Comparison of ENCODE assay signal across 16 mouse cellular contexts in genomic region chr15:101331090-101331489, GRCm38 (mm10). TPM values are rescaled to one million over a fixed set of nuclear protein-coding genes. Genes with fewer than 3 reads are reported as not detected.
DNase-seq lines count a peak whose midpoint lies in the region.
"Had no signal": no experiment of that assay in that cellular context is flagged by ENCODE, and none has a peak within 500 bp of the region (broad histone marks: within the 10 kb centered on the region; RNA-seq: fewer than 3 reads in every experiment).

No protein-coding gene starts in this region.

- intact Hi-C loops in gastrocnemius, postnatal 14 days (cut with DNase I; ENCODE audit: low total_unique reads) = loop anchor here (10.0 kb wide), 2 partner anchors 194 to 734 kb away; no protein-coding TSS in a partner anchor

- 14% methylated on average over 4 of the region's 4 CpGs for WGBS in large intestine, adult 2 months

- peak; percentile 69 to 71 for DNase-seq in urinary bladder, postnatal 36 days (ENCODE audit: low spot score in 2 of 2)
- DNase-seq in urinary bladder, postnatal 4 days (ENCODE audit: low spot score in 2 of 2) = no peak
- peak; percentile 86 for DNase-seq in large intestine, adult 2 months (ENCODE audit: low read depth, low spot score)
- DNase-seq in lung, postnatal 36 days = peak; percentile 83
- DNase-seq in left cerebral cortex, adult 8-10 months (ENCODE audit: low spot score in 2 of 2) = no peak
- DNase-seq in thymus, postnatal 14 days = no peak
- DNase-seq in gastrocnemius, postnatal 14 days = no peak
- DNase-seq: cerebellum, postnatal 25 days; kidney, adult 9 months; left cerebral cortex, postnatal 4 days; thymus, postnatal 25 days had no signal

RNA-seq across cellular contexts. Expression of gene 6030408B16Rik, which starts 38.1 kb away (rescaled TPM):
- polyA plus RNA-seq in large intestine, adult 2 months (2012; rRNA removed) = not detected in 2 replicates
- under 1 TPM in 3 of 4 experiments, not detected in 1; 0.18 to 0.91 (median 0.84) TPM for total RNA-seq in left cerebral cortex, adult 8-10 months (2022)
- total RNA-seq in gastrocnemius, postnatal 14 days (2021) = under 1 TPM; 0.22 to 0.29 TPM
- total RNA-seq: hematopoietic stem cell, adult 5-6 weeks; hindbrain, postnatal 0 days had no signal
- polyA plus RNA-seq: erythroblast, embryonic 14.5 days had no signal

RNA-seq across cellular contexts. Expression of gene Krt80, which starts 38.9 kb away (rescaled TPM):
- 1.0 and 1.1 TPM in 2 replicates for polyA plus RNA-seq in large intestine, adult 2 months (2012; rRNA removed)
- 1 to 10 TPM; 3.4 to 5.1 (median 4.2) TPM for total RNA-seq in left cerebral cortex, adult 8-10 months (2022)
- total RNA-seq in gastrocnemius, postnatal 14 days (2021) = 1 to 10 TPM in 1 of 2 experiments, under 1 TPM in 1; 0.69 to 1.4 TPM
- total RNA-seq: MEL had no signal
- polyA plus RNA-seq: erythroblast, embryonic 14.5 days; forebrain, embryonic 14.5 days had no signal

RNA-seq across cellular contexts. Expression of gene Atg101, which starts 47.0 kb away (rescaled TPM):
- polyA plus RNA-seq in large intestine, adult 2 months (2012; rRNA removed) = 36.1 and 37.9 TPM in 2 replicates
- total RNA-seq in left cerebral cortex, adult 8-10 months (2022) = 10 to 100 TPM; 35.9 to 39.3 (median 37.6) TPM
- total RNA-seq in gastrocnemius, postnatal 14 days (2021) = 10 to 100 TPM; 27.7 to 35.0 TPM

Comparison
In these comparisons a context has a peak if more than half of its experiments do, and no peak if none do; other contexts are left out.
1. DNase-seq: peak in urinary bladder, postnatal 36 days (2 of 2), large intestine, adult 2 months (single experiment) and lung, postnatal 36 days (single experiment); none in urinary bladder, postnatal 4 days (0 of 2), left cerebral cortex, adult 8-10 months (0 of 2), thymus, postnatal 14 days (single experiment) and gastrocnemius, postnatal 14 days (single experiment).